In the genomic region with DNA sequence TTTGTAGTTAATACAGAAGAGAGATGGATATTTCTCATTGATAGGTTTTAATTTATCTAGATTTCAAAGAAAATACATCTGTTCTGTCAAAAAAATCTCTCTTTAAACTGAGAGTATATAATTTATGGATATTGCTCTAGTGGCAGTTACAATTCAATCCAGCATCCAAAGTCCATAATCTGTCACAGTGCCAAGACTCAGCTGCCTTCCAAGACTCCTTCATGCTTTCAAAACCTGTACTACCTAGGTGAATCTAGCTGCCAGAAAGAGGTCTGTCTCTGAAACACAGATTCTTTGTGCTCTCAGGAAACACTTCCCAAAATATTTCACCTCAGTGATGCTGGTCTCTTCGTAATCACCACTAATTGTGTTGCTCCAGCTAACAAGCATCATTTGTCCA, we compare ENCODE assay signal across 13 mouse cellular contexts.
"Had no signal": no experiment of that assay in that cellular context is flagged by ENCODE, and none has a peak within 500 bp of the region (broad histone marks: within the 10 kb centered on the region; RNA-seq: fewer than 3 reads in every experiment).

No protein-coding gene starts in this region.

- DNase-seq: cerebellum, adult 8-10 months; cerebellum, adult 9-10 months; cerebellum, adult 9-11 months; embryo, embryonic 11 days; forebrain, postnatal 0 days; gastrocnemius, adult 2 months; gastrocnemius, postnatal 10 days; gastrocnemius, postnatal 14 days; gastrocnemius, postnatal 25 days; gastrocnemius, postnatal 36 days; heart, adult 11 months; heart, adult 18-20 months; heart, adult 2 months had no signal
